Mouse (Mus musculus) liver, adult 2 months (tissue): ENCODE results near the gene Slc7a11. TPM values are rescaled to one million over a fixed set of nuclear protein-coding genes. Genes with fewer than 3 reads are reported as not detected.

Experiments used
- DNase-seq: peaks from one replicate; pipeline ENCODE4 v3.0.0-alpha.2; 2011; ENCODE audit warnings: low read depth, low spot score; ENCODE audit errors: extremely low read depth
- H3K27ac ChIP-seq: fragments of 200-500 bp; replicated peaks from 2 replicates; pipeline ENCODE4 v1.5.1; 2012; ENCODE audit warnings: low read depth, mild to moderate bottlenecking, control low read depth, inconsistent platforms, low read length; ENCODE audit not compliant: insufficient read depth
- H3K27me3 ChIP-seq: fragments of 200-500 bp; 2 replicates; pipeline ENCODE4 v1.6.1; 2012; ENCODE audit warnings: mild to moderate bottlenecking, moderate library complexity, low read length, inconsistent platforms; ENCODE audit not compliant: control insufficient read depth, insufficient read depth
- H3K36me3 ChIP-seq: fragments of 200-500 bp; 2 replicates; pipeline ENCODE4 v1.6.1; 2012; ENCODE audit warnings: low read length, inconsistent platforms; ENCODE audit not compliant: control insufficient read depth, insufficient read depth
- H3K4me1 ChIP-seq: fragments of 200-500 bp; 2 replicates; pipeline ENCODE4 v1.6.1; 2011; ENCODE audit warnings: low read length; ENCODE audit not compliant: control insufficient read depth, insufficient read depth
- H3K4me3 ChIP-seq: fragments of 200-500 bp; 2 replicates; pipeline ENCODE4 v1.5.1; 2011; ENCODE audit warnings: low read depth, mild to moderate bottlenecking, control low read depth, low read length, moderate library complexity; ENCODE audit not compliant: insufficient read depth
- H3K79me2 ChIP-seq: fragments of 200-500 bp; 2 replicates; pipeline ENCODE4 v1.6.1; 2012; ENCODE audit warnings: inconsistent platforms, mild to moderate bottlenecking, low read length, moderate library complexity; ENCODE audit not compliant: control insufficient read depth, insufficient read depth
- H3K9ac ChIP-seq: fragments of 200-500 bp; 2 replicates; pipeline ENCODE4 v1.6.1; 2012; ENCODE audit warnings: low read depth, mild to moderate bottlenecking, control low read depth, inconsistent platforms, low read length
- CTCF ChIP-seq: fragments of 200-500 bp; IDR thresholded peaks from 2 replicates; pipeline ENCODE4 v1.5.1; 2011; ENCODE audit warnings: low read depth, low read length, control low read depth
- POLR2A ChIP-seq: fragments of 200-500 bp; IDR thresholded peaks from 2 replicates; pipeline ENCODE4 v1.6.1; 2011; ENCODE audit warnings: low read length, control low read depth; ENCODE audit not compliant: insufficient read depth; ENCODE audit errors: extremely low read depth
- WGBS: fragments of 180-500 bp; shearing (Covaris S2); methylation state at CpG from one replicate; pipeline ENCODE4 v1.1.7; 2018; 5-methylcytosine and 5-hydroxymethylcytosine counted together
- polyA plus RNA-seq: library from polyadenylated mRNA; depleted of rRNA; stranded (reverse); fragments of >200 nt; gene quantifications from 2 replicates; pipeline ENCODE4 v1.2.3, GENCODE M21; 2012; rRNA removed
- total RNA-seq: library from RNA; depleted of rRNA; stranded (reverse); fragments of >200 nt; gene quantifications from 2 replicates; pipeline ENCODE4 v1.2.3, GENCODE M21; 2014; rRNA removed

The Slc7a11 gene
- under 0.01 and 0.07 TPM in 2 replicates for total RNA-seq
- not detected in 2 replicates for polyA plus RNA-seq

- Histone ChIP-seq H3K27ac (no peak within 1 kb of the TSS), H3K9ac (no peak within 1 kb of the TSS), H3K79me2 (no peaks in the 10 kb centered on the region), H3K4me1 (peaks cover 3% of the 10 kb centered on the region), H3K36me3 (no peaks in the 10 kb centered on the region), H3K4me3 (no peak within 1 kb of the TSS), H3K27me3 (no peaks in the 10 kb centered on the region)
- WGBS = 5% methylated on average over 11 of the region's 11 CpGs
- peak; percentile 25 for DNase-seq
- TF ChIP-seq CTCF (no peak), POLR2A (no peak)
Observed at GRCm38 (mm10) chr3:50443421-50443916, at the start of gene Slc7a11. Slc7a11 (minus strand) TSS chr3:50443614.

DNA sequence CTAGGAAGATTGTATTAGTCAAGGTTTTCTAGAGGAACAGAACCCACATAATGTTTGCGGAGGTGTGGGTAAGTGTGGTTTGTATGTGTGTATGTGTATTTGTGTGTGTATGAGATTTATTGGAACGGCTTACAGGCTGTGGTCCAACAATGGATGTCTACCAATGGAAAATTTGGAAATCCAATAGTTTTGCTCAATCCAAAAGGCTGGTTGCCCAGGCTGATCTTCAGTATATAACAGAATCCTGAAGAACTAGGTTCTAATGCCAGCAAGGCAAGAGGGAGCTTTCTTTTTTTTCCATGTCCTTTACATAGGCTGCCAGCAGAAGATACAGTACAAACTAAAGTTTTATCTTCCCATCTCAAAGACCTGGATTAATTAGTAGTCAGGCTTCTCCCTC lies 48.3 kb upstream of the Slc7a11 start:
- WGBS = 90% methylated on average over 2 of the region's 2 CpGs
- no peak for TF ChIP-seq POLR2A
- TF ChIP-seq CTCF = no peak
- H3K27ac ChIP-seq = no peak overlapping the region

DNA sequence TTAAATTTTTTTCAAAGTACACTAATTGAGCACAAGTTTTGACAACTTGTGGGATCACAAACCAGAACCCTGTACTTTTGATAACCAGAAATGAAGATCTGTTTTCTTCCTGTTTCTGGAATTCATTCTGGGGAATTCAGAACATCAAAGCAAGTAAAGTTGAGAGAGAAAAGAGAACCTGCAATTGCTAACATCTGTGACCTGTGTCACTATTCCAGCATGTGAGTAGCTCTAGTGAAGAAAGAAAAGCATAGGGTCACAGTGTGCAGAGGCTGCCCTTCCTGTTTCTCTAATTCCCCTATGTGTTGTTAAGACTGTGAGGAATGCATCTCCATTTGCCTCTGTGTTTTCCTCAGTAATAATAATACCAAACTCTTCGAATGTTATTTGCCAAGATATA lies 40.7 kb upstream of the Slc7a11 start:
- DNase-seq = no peak
- H3K4me1 ChIP-seq = no peaks in the 10 kb centered on the region
- H3K27me3 ChIP-seq = no peaks in the 10 kb centered on the region
- H3K36me3 ChIP-seq = no peaks in the 10 kb centered on the region
- 86% methylated on average over 1 of the region's 1 CpGs for WGBS
- H3K4me3 ChIP-seq = no peak overlapping the region
- no peak overlapping the region for H3K9ac ChIP-seq
- TF ChIP-seq POLR2A = no peak
- no peak for TF ChIP-seq CTCF
- H3K79me2 ChIP-seq = no peaks in the 10 kb centered on the region
- H3K27ac ChIP-seq = no peak overlapping the region

More for the DNA sequence above, 48.3 kb upstream of the Slc7a11 start:
- Histone ChIP-seq H3K4me1 (no peaks in the 10 kb centered on the region), H3K4me3 (no peak overlapping the region), H3K9ac (no peak overlapping the region), H3K36me3 (no peaks in the 10 kb centered on the region), H3K27me3 (no peaks in the 10 kb centered on the region), H3K79me2 (no peaks in the 10 kb centered on the region)
- DNase-seq = no peak

DNA sequence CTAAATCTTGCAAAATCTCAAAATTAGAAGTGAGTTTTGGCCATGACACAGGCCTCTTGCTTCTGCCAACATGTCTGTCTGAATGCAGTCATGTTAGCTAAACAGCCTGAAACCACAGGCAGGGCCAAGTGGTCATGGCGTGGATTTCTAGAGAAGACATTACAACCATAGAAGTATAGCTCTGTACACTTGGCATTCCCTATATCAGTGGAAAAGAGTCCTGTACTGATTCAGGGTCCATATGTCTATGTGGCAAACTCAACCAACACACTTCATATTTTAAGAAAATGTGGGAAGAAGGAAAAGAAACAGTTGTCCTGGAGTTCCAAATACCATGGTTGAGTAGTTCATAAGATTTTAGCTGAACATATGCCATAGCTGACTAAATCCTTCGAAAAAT lies 18.8 kb upstream of the Slc7a11 start:
- no peaks in the 10 kb centered on the region for H3K36me3 ChIP-seq
- no peak for TF ChIP-seq CTCF
- no peak for TF ChIP-seq POLR2A
- H3K4me1 ChIP-seq = no peaks in the 10 kb centered on the region
- no peaks in the 10 kb centered on the region for H3K27me3 ChIP-seq
- no peak overlapping the region for H3K27ac ChIP-seq
- H3K79me2 ChIP-seq = no peaks in the 10 kb centered on the region
- no peak overlapping the region for H3K4me3 ChIP-seq
- H3K9ac ChIP-seq = no peak overlapping the region
- WGBS = 84% methylated on average over 2 of the region's 2 CpGs
- DNase-seq = peak; percentile 22

- DNase-seq = no peak
- Histone ChIP-seq H3K4me3 (no peak overlapping the region), H3K27ac (no peak overlapping the region), H3K79me2 (no peaks in the 10 kb centered on the region), H3K4me1 (no peaks in the 10 kb centered on the region), H3K36me3 (no peaks in the 10 kb centered on the region), H3K9ac (no peak overlapping the region), H3K27me3 (no peaks in the 10 kb centered on the region)
- WGBS = 77% methylated on average over 5 of the region's 5 CpGs
- no peak for TF ChIP-seq CTCF
- no peak for TF ChIP-seq POLR2A
Observed at GRCm38 (mm10) chr3:50457136-50457535, 13.7 kb upstream of the Slc7a11 start.

- H3K79me2 ChIP-seq = no peaks in the 10 kb centered on the region
- 83% methylated on average over 4 of the region's 4 CpGs for WGBS
- no peaks in the 10 kb centered on the region for H3K4me1 ChIP-seq
- no peak for DNase-seq
- no peaks in the 10 kb centered on the region for H3K27me3 ChIP-seq
- no peak overlapping the region for H3K9ac ChIP-seq
- no peak for TF ChIP-seq CTCF
- no peak overlapping the region for H3K4me3 ChIP-seq
- no peak overlapping the region for H3K27ac ChIP-seq
- no peaks in the 10 kb centered on the region for H3K36me3 ChIP-seq
Observed at GRCm38 (mm10) chr3:50456564-50456963, 13.2 kb upstream of the Slc7a11 start.
